Mouse (Mus musculus) limb, embryonic 10.5 days (tissue): ENCODE measurements around the gene Ubash3a. TPM values are rescaled to one million over a fixed set of nuclear protein-coding genes. Genes with fewer than 3 reads are reported as not detected.
A peak's percentile ranks its signal among the peaks of the same experiment; 100 is the strongest.

ENCODE experiments used
- DNase-seq: peaks from one replicate; pipeline ENCODE4 v3.0.0-alpha.2; 2017; ENCODE audit warnings: low spot score
- H3K27ac ChIP-seq: fragments of 300-500 bp; sonication (generic); 2 replicates; pipeline ENCODE4 v1.5.1; 2016; ENCODE audit warnings: mild to moderate bottlenecking
- H3K27me3 ChIP-seq: fragments of 300-500 bp; sonication (generic); 2 replicates; pipeline ENCODE4 v1.6.1; 2016; ENCODE audit warnings: low read depth, mild to moderate bottlenecking; ENCODE audit not compliant: poor library complexity, severe bottlenecking
- H3K36me3 ChIP-seq: fragments of 300-500 bp; sonication (generic); 2 replicates; pipeline ENCODE4 v1.6.1; 2016; ENCODE audit warnings: mild to moderate bottlenecking, moderate library complexity
- H3K4me1 ChIP-seq: fragments of 300-500 bp; sonication (generic); 2 replicates; pipeline ENCODE4 v1.6.1; 2016
- H3K4me3 ChIP-seq: fragments of 300-500 bp; sonication (generic); 2 replicates; pipeline ENCODE4 v1.5.1; 2016; ENCODE audit warnings: mild to moderate bottlenecking, moderate library complexity
- H3K9me3 ChIP-seq: fragments of 300-500 bp; sonication (generic); replicated peaks from 2 replicates; pipeline ENCODE4 v1.6.1; 2016; ENCODE audit warnings: mild to moderate bottlenecking
- WGBS: fragments of 180-500 bp; shearing (Covaris S2); methylation state at CpG from one replicate; pipeline ENCODE4 v1.1.7; 2016; 5-methylcytosine and 5-hydroxymethylcytosine counted together
- polyA plus RNA-seq: library from polyadenylated mRNA; unstranded; fragments of >200 nt; fragmentation: Nextera tagmentation; extraction: Ambion mirVana; gene quantifications from 2 replicates; pipeline ENCODE4 v1.2.1, GENCODE M21; 2016

Ubash3a gene
- 0.33 and 0.74 TPM in 2 replicates for polyA plus RNA-seq

DNA sequence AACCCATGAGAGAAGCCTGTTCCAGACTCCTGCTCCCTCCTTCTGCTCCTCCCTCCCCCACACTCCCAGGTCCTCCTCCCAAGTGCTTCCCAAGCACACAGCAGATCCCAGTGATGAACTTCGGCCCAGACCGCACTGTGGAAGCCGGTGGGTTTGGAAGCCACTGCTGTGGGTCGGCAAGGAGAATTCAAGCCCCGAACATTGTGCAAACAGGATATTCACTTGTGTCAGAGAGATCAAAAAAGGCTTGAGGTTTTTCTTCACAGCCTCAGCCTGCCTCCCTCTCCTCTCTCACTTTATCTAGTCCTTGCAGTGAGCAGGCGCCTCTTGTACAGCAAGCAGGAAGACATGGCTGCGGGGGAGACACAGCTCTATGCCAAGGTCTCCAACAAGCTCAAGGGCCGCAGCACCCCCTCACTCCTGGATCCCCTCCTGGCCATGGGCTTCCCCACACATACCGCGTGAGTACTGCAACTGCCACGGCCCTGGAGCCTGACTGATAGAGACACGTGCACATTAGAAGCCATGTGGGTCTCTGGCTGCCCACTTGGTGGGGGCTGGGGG, at the start of gene Ubash3a:
TSS of gene Ubash3a (plus strand) at position 103 of the 564 bp plus-strand sequence.
- no peak for DNase-seq
- Histone ChIP-seq H3K27me3 (no peaks in the 10 kb centered on the region), H3K4me1 (no peaks in the 10 kb centered on the region), H3K9me3 (no peaks in the 10 kb centered on the region), H3K27ac (no peak within 1 kb of the TSS), H3K36me3 (no peaks in the 10 kb centered on the region), H3K4me3 (no peak within 1 kb of the TSS)
- WGBS, result 85% methylated on average over 12 of the region's 12 CpGs

DNA sequence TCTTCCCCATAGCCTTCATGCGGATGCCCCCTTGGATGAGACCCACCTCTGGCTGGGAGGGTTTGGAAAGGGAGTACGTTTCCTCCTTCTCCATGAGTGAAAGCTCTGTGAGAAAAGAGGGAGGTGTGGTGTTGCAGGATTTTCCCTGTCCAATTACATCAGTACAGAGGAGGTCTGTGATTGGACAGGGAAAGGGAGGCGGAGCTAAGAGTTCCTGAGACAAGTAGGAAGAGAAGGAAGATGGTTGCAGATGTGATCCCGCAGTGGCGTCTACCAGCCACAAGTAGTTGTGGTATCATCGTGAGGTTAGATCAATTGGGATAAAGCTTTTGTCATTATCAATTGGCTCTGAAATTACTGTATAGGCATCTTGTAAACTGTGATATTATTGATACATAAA, 49.8 kb upstream of the Ubash3a start:
- 73% methylated on average over 6 of the region's 6 CpGs for WGBS
- no peaks in the 10 kb centered on the region for H3K9me3 ChIP-seq

DNA sequence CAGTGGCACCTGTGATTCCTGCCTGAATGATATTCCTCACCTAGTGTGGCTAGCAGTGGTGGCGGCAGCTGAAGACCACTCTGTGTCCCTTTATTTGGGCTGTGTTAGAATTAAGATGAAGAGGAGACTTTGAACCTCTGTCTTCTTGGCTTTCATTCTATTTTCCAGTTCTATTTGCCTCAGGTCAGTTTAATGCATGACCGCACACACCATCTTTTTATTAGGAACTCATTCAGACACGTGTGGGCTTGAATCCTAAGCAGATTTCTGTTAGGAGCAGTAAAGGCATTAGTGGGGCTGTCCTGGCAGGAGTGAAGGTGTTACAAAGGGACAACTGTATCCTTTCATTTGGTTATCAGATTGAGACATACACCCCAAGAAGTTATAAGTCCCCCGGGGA, 47.4 kb upstream of the Ubash3a start:
- H3K9me3 ChIP-seq, result no peaks in the 10 kb centered on the region
- no peaks in the 10 kb centered on the region for H3K36me3 ChIP-seq
- no peaks in the 10 kb centered on the region for H3K27me3 ChIP-seq
- H3K4me1 ChIP-seq, result no peaks in the 10 kb centered on the region
- no peak overlapping the region for H3K4me3 ChIP-seq
- 88% methylated on average over 4 of the region's 4 CpGs for WGBS
- H3K27ac ChIP-seq, result no peak overlapping the region
- no peak for DNase-seq

More for the DNA sequence above, 49.8 kb upstream of the Ubash3a start:
- Histone ChIP-seq H3K4me1 (no peaks in the 10 kb centered on the region), H3K36me3 (no peaks in the 10 kb centered on the region), H3K27me3 (no peaks in the 10 kb centered on the region), H3K27ac (no peak overlapping the region), H3K4me3 (no peak overlapping the region)
- DNase-seq, result no peak

DNA sequence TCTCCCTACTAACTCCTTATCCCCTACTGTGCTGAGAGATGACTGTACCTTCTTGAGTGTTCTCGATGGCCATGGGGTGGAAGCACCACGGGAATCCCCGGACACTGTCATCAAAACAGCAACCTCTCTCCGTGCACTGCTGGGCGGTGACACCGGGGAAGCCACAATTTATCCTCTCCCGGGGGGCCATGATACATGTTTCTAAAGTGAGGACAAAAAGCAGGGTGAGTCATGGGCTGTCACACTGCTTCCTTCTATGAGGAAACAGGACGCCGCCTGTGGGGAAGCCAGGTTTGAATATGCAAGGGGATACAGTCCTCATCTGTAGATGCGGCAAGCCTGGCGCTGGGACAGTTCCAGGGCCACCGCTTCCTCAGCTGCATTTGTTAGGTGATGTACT, 45.1 kb upstream of the Ubash3a start:
- H3K4me3 ChIP-seq, result no peak overlapping the region
- H3K9me3 ChIP-seq, result no peaks in the 10 kb centered on the region
- WGBS, result 91% methylated on average over 12 of the region's 12 CpGs
- DNase-seq, result no peak
- H3K36me3 ChIP-seq, result no peaks in the 10 kb centered on the region
- no peaks in the 10 kb centered on the region for H3K4me1 ChIP-seq
- H3K27ac ChIP-seq, result no peak overlapping the region
- H3K27me3 ChIP-seq, result peaks cover 10% of the 10 kb centered on the region; the same call in 1 of the 2 replicates

DNA sequence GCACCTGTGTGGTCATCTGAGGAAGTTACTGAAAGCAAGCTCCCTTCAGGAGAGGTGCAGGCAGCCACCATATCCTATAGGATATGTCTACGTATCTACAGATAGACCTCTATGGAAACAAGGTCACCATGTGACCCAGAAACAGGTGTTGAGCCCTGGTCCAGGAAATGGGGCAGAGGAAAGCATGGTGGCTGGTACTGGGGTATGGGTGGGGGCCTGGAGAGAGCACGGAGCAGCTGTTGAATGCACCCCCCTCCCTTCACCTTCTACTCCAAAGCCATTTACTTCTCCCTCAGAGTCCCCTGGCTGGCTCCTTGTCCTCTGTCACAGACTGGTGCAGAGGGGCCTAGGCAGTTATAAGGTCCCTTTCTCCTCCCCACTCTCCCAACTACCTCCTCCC, 43.9 kb upstream of the Ubash3a start:
- Histone ChIP-seq H3K36me3 (no peaks in the 10 kb centered on the region), H3K27ac (no peak overlapping the region), H3K9me3 (no peaks in the 10 kb centered on the region), H3K4me3 (no peak overlapping the region), H3K4me1 (no peaks in the 10 kb centered on the region), H3K27me3 (peaks cover 15% of the 10 kb centered on the region; the same call in 1 of the 2 replicates)
- DNase-seq, result no peak
- 86% methylated on average over 2 of the region's 2 CpGs for WGBS

DNA sequence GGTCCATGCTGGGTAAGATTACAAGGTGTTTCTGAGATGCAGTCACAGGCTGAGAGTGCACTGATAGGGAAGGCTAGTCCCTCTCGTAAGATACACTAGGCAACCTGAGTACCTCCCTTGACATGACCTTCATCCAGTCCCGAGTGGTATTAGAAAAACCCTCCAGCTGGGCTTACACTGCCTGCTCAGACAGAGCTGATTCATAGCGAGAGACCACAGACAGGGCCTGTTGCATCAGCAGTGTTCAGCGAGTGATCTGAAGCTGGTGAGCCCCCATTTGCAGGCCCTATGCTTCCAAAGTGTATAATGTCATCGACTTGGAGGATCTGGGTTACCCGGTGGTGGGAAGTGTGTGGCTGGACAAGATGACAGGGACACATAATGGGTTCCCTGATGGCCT, 42.5 kb upstream of the Ubash3a start, which contains the start of gene Tff1:
TSS of gene Tff1 (minus strand) at position 151 of the 400 bp plus-strand sequence.
- Histone ChIP-seq H3K4me1 (no peaks in the 10 kb centered on the region), H3K9me3 (no peaks in the 10 kb centered on the region), H3K36me3 (no peaks in the 10 kb centered on the region), H3K27ac (no peak within 1 kb of the TSS), H3K27me3 (peaks cover 26% of the 10 kb centered on the region; the same call in 1 of the 2 replicates), H3K4me3 (no peak within 1 kb of the TSS)
- no peak for DNase-seq
- 86% methylated on average over 6 of the region's 6 CpGs for WGBS

DNA sequence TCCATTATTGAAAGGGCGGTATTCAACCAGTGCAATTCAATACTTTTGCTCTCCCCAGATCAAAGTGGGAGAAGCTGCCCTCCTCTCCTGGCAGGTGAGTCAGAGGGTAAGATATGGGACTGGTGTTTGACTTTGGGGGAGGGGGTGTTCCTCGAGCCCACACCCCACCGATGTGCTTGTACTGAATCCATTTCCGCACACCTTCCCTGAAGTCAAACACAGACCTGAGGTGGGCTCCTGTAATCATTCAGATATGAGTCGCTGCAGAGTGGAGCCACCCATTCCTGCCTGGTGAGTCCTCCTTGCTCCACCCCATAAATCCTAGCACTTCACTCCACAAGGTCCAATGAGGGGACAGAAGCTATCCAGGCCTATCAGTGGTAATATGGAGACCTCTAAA, 37.9 kb upstream of the Ubash3a start:
- no peak overlapping the region for H3K27ac ChIP-seq
- 86% methylated on average over 5 of the region's 5 CpGs for WGBS
- no peak for DNase-seq
- H3K4me1 ChIP-seq, result no peaks in the 10 kb centered on the region
- H3K27me3 ChIP-seq, result peaks cover 28% of the 10 kb centered on the region; the same call in 1 of the 2 replicates
- H3K36me3 ChIP-seq, result no peaks in the 10 kb centered on the region
- no peak overlapping the region for H3K4me3 ChIP-seq
- H3K9me3 ChIP-seq, result no peaks in the 10 kb centered on the region

DNA sequence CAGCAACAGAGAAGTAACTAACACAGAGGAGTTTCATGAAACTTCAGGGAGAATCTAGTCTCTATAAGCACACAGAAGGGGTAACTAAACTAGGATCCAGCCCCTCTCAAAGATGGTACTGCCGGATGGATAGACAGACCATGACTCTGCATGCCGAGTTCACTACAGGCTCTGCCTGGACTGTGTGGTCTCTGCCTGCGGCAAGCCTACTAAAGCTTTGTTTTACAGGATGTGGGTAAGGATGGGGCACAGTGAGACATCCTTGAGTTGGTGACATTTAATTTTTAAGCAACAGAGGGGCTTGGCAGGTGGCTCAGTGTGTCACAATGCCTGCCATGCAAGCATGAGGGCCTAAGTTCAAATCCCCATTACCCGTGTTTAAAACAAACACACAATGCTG, 31.4 kb upstream of the Ubash3a start:
- no peak overlapping the region for H3K4me3 ChIP-seq
- H3K27ac ChIP-seq, result no peak overlapping the region
- no peaks in the 10 kb centered on the region for H3K27me3 ChIP-seq
- no peak for DNase-seq
- H3K4me1 ChIP-seq, result no peaks in the 10 kb centered on the region
- H3K9me3 ChIP-seq, result no peaks in the 10 kb centered on the region
- no peaks in the 10 kb centered on the region for H3K36me3 ChIP-seq
- WGBS, result 89% methylated on average over 4 of the region's 4 CpGs

DNA sequence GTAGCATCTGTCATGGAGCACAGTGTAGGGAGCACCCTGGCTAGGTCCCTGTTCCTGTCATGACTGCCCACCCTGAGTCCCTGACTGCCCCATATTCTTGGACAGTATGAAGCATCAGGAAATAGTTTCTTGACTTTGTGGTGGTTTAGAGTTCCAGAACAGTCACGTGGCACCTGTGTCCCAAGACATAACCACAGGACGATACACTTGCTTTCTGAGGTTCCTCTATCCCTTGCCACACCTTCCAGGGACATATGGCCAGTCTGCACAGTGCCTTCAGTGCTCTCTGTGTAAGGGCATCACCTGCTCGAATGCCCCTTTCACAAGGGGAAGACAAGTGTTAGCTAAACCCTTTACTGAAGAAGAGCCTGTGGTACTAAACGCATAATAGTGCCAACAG, 26.2 kb upstream of the Ubash3a start:
- no peak overlapping the region for H3K27ac ChIP-seq
- DNase-seq, result no peak
- no peaks in the 10 kb centered on the region for H3K4me1 ChIP-seq
- WGBS, result 94% methylated on average over 4 of the region's 4 CpGs
- no peaks in the 10 kb centered on the region for H3K36me3 ChIP-seq
- no peaks in the 10 kb centered on the region for H3K9me3 ChIP-seq
- no peaks in the 10 kb centered on the region for H3K27me3 ChIP-seq
- no peak overlapping the region for H3K4me3 ChIP-seq

DNA sequence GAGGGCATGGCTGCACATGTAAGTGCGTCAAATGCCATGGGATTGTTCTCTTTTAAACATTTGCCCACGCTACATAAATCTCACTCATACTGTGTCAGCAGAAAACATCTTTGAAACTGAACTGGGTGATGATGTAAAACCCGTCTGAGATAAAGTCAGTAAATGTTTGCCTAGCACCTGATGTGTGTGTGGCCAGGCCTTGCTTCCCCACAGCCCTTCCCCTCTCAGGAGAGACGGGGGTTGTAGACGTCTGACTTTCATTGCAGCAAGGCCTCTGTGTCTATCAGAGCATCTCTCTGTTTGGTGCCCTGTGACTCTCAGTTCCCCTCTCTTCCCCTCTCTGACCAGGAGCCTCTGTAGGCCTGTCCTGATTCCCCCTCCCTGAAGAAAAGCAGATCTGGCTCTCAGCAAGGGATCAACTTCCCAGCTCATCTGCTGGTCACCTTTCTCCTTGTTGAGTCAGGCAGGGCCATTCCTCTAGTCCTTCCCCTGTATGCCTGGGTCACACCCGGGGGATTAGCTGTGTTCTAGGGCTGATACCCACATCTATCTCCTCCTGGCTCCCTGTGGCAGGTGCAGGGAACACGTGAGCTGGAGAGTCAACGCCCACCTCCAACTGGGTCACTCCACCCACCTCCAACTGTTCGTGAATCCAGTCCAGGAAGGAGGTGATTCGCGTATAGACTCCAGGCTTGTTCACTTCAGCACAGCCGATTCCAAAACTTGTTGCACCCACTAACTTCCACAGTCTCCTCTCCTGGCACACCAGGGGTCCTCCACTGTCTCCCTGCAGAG, 24.3 kb upstream of the Ubash3a start:
- Histone ChIP-seq H3K4me3 (no peak overlapping the region), H3K27me3 (no peaks in the 10 kb centered on the region), H3K36me3 (no peaks in the 10 kb centered on the region), H3K27ac (no peak overlapping the region), H3K9me3 (no peaks in the 10 kb centered on the region), H3K4me1 (no peaks in the 10 kb centered on the region)
- WGBS, result 75% methylated on average over 12 of the region's 12 CpGs
- no peak for DNase-seq

DNA sequence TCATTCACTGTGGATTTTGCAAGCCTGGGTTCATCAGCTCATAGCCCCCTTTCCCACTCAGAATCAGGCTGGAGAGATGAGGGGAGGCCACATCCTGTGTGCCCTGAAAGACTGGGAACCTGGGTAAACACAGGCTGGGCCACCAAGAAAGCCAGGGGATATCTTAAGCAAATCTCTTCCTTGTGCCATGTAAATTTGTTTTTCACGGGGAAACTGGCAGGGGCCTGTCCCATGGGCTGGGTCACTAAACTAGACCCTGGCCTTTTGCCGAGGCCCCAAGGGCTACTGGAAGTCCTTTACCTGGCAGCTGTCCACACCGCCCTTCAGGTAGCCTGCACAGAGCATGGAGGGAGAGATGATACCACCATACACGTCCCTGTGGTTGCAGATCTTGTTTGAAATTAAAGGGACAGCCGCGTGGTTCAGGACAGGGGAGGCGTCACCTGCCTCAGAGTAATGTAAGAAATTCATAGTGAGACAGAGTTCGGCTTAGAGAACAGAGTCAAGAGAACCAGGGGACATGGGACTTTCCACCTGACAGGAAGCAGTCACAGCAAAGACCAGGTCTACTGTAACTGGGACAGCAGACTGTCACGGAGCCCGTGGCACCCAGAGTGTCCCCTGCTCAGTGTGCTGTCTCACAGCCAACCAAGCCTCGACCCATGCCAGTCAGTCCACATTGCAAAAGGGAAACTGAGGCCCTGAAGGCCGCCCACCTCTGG, 23.2 kb upstream of the Ubash3a start:
- Histone ChIP-seq H3K27ac (no peak overlapping the region), H3K4me1 (no peaks in the 10 kb centered on the region), H3K27me3 (no peaks in the 10 kb centered on the region), H3K4me3 (no peak overlapping the region), H3K9me3 (no peaks in the 10 kb centered on the region), H3K36me3 (no peaks in the 10 kb centered on the region)
- 85% methylated on average over 12 of the region's 12 CpGs for whole genome bisulfite sequencing
- DNase-seq, result no peak

DNA sequence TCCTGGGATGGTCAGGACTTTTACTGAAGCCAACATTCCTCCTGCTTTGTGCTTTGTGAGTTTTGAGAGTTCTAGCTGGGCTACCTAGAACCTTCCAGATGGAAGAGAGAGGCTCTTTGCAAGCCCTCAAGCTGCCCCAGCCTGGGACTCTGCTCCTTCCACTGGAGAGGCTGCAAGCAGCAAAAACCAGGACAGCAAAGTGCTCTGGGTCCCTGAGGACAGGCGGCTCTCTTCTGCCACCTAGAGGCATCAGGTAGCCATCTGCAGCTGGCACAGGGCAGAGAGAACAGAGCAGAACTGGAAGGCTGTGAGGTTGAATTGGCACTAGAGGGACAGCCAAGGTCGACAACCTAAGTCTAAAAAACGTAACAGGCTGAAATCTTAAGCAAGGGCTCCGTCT, 20.3 kb upstream of the Ubash3a start:
- H3K4me3 ChIP-seq, result no peak overlapping the region
- H3K36me3 ChIP-seq, result no peaks in the 10 kb centered on the region
- peak; percentile 59 for DNase-seq
- no peaks in the 10 kb centered on the region for H3K27me3 ChIP-seq
- no peak overlapping the region for H3K27ac ChIP-seq
- H3K9me3 ChIP-seq, result no peaks in the 10 kb centered on the region
- peaks cover 17% of the 10 kb centered on the region for H3K4me1 ChIP-seq
- 31% methylated on average over 4 of the region's 4 CpGs for WGBS

DNA sequence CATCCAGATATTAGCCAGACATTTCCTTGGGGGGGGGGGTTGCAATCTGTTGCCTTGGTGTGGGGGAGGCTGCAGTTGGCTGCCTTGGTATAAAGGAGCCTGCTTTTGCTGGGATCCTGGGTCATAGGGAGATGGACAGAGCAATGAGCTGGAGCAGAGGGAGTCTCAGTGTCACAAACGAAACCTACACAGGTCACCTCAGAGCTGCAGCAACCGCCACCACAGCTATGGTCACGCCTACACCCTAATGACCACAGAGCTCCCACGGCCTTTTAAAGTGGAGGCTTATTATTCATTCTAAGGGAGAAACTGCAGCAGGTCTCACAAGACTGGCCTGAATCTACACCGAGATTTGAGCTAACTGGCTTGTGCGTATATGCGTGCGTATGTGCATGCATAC, 15.8 kb upstream of the Ubash3a start:
- Histone ChIP-seq H3K4me1 (peaks cover 29% of the 10 kb centered on the region), H3K27ac (no peak overlapping the region), H3K9me3 (no peaks in the 10 kb centered on the region), H3K36me3 (no peaks in the 10 kb centered on the region), H3K27me3 (no peaks in the 10 kb centered on the region), H3K4me3 (no peak overlapping the region)
- DNase-seq, result no peak
- 79% methylated on average over 8 of the region's 8 CpGs for WGBS
